Mouse (Mus musculus): ENCODE results near the gene En1. TPM values are rescaled to one million over a fixed set of nuclear protein-coding genes. Genes with fewer than 3 reads are reported as not detected.

The En1 gene
- total and polyA plus RNA-seq, 2 experiments from 2014 or later = not detected

DNA sequence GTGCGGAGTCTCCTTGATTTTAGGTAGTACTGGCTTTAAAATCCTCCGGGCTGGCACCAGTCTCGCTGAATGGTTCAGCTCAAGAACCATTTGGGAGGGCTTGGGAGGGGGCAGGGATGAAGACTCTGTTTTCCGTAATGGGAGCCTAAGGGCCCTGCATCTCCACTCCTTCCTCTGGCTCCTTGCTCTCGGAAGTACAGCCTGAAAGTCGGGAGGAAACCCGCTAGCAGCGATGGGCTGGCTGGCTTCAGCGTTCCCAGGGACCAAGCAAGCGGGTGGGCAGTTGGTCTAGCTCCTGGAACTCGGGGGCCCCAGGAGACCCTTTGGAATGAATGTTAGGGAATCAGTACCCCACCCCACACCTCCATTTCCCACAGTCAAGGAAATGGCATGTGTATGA, 4.9 kb upstream of the En1 start:
- 0 out of 2 replicates have a peak, but pooled peaks cover 4% of the 10 kb centered on the region for H3K4me1 ChIP-seq (ENCODE audit: control insufficient read depth, insufficient read depth)
- no peak overlapping the region for H3K9ac ChIP-seq (replicated peaks; ENCODE audit: low read depth, low read length)
- 4% methylated on average over 11 of the region's 11 CpGs for WGBS
- no peak overlapping the region for H3K4me3 ChIP-seq (ENCODE audit: low read depth, low read length)
- no peaks in the 10 kb centered on the region for H3K9me3 ChIP-seq (replicated peaks; ENCODE audit: control insufficient read depth, low read length)
- ATAC-seq (ENCODE audit: insufficient read depth, low read depth) = no peak
- no peaks in the 10 kb centered on the region for H3K36me3 ChIP-seq (replicated peaks; ENCODE audit: control insufficient read depth, insufficient read depth, low read length)
- no peak for DNase-seq (ENCODE audit: low spot score)
- 0 out of 2 replicates have a peak overlapping the region, but pooled peaks have one; percentile 40 for H3K4me2 ChIP-seq (ENCODE audit: low read depth, low read length)
- H3K27ac ChIP-seq (ENCODE audit: low read depth) = no peak overlapping the region
- H3K27me3 ChIP-seq (ENCODE audit: control insufficient read depth, insufficient read depth, low read length) = peaks cover 100% of the 10 kb centered on the region
- no peak for TF ChIP-seq CTCF (IDR thresholded peaks at IDR 0.05; ENCODE audit: low read depth)
- TF ChIP-seq EP300 (IDR thresholded peaks at IDR 0.05; ENCODE audit: low read depth) = no peak

DNA sequence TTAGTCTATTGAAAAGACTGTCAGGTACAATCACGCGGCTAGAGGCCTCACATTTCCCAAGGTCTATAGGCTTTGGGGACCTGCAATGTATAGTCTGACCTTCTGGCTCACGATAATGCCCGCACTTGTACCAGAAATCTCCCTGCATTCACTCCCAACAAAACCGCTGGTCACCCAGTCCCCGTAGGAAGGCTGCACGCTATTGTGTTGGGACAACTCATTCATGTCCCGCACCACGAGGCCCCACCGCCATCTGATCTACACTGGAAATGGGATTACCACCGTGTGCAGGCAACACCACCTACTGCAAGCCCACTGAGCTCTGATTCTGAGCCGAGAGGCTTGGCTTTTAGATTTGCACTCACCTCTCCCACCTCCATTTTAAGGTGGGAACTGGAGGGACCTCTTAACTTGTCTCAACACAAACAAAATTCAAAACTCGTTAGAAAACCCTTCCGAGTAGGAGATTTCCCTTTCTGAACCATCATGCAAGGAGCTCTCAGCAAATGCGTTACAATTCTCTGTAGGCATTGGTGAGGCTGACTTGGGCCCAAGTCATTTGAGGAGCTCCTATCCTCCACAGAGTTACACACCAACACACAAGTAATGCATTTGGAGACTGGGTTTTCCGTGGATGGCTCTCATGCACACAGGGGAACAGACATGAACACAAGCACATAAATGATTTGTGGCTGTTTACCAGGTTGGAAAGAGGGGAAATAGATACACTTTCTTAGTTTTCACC, 3.9 kb upstream of the En1 start:
- no peak overlapping the region for H3K9ac ChIP-seq (replicated peaks; ENCODE audit: low read depth, low read length)
- H3K4me1 ChIP-seq (ENCODE audit: control insufficient read depth, insufficient read depth) = peaks cover 11% of the 10 kb centered on the region; the same call in 1 of the 2 replicates
- H3K4me3 ChIP-seq (ENCODE audit: low read depth, low read length) = no peak overlapping the region
- TF ChIP-seq EP300 (IDR thresholded peaks at IDR 0.05; ENCODE audit: low read depth) (no peak), CTCF (IDR thresholded peaks at IDR 0.05; ENCODE audit: low read depth) (no peak)
- no peaks in the 10 kb centered on the region for H3K9me3 ChIP-seq (replicated peaks; ENCODE audit: control insufficient read depth, low read length)
- no peak overlapping the region for H3K4me2 ChIP-seq (ENCODE audit: low read depth, low read length)
- no peaks in the 10 kb centered on the region for H3K36me3 ChIP-seq (replicated peaks; ENCODE audit: control insufficient read depth, insufficient read depth, low read length)
- peaks cover 100% of the 10 kb centered on the region for H3K27me3 ChIP-seq (ENCODE audit: control insufficient read depth, insufficient read depth, low read length)
- DNase-seq (ENCODE audit: low spot score) (no peak), ATAC-seq (ENCODE audit: insufficient read depth, low read depth) (no peak)
- H3K27ac ChIP-seq (ENCODE audit: low read depth) = no peak overlapping the region
- WGBS = 5% methylated on average over 16 of the region's 16 CpGs

DNA sequence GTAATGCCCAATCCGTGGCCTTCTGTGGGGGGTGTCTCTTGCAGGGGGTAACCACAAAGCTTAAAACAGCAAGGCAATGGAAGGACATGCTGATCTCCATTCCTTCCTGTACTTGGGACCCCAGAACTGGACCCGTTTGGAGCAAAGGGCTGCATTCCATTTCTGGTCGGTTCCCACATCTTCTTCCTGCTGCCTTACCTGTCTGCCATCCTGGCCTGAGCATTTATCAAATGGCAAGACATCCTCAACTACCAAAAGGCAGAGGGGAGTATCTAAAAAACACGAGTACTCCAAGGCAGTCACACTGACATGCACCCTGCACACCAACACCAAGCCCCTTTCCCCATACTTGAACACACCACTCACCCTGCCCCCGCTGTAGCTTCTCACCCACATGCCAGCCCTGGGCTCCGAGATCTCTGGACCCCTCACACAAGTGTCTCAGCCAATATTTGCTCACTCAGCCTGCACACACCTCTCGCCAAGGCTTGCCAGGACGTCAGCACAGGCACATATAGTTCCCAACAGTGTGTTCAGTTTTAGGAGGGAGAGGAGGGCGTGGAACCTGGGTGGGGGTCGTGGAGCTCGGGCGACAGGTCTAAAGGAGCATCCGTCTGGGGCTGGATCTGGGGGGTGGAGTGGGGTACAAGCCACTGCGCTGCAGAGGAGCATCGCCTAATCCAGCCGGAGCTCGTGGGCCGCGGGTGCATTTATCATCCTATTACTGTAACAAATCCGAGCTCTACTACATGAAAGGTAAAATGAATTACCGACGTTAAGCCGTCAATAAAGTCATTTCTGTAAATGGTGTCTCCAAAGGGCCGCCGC, 2.7 kb upstream of the En1 start:
- no peaks in the 10 kb centered on the region for H3K36me3 ChIP-seq (replicated peaks; ENCODE audit: control insufficient read depth, insufficient read depth, low read length)
- H3K9me3 ChIP-seq (replicated peaks; ENCODE audit: control insufficient read depth, low read length) = no peaks in the 10 kb centered on the region
- peaks cover 100% of the 10 kb centered on the region for H3K27me3 ChIP-seq (ENCODE audit: control insufficient read depth, insufficient read depth, low read length)
- H3K4me3 ChIP-seq (ENCODE audit: low read depth, low read length) = no peak overlapping the region
- ATAC-seq (ENCODE audit: insufficient read depth, low read depth) (no peak), DNase-seq (ENCODE audit: low spot score) (no peak)
- WGBS = 2% methylated on average over 25 of the region's 25 CpGs
- no peak overlapping the region for H3K4me2 ChIP-seq (ENCODE audit: low read depth, low read length)
- H3K9ac ChIP-seq (replicated peaks; ENCODE audit: low read depth, low read length) = no peak overlapping the region
- TF ChIP-seq EP300 (IDR thresholded peaks at IDR 0.05; ENCODE audit: low read depth) (no peak), CTCF (IDR thresholded peaks at IDR 0.05; ENCODE audit: low read depth) (no peak)
- H3K27ac ChIP-seq (ENCODE audit: low read depth) = no peak overlapping the region
- H3K4me1 ChIP-seq (ENCODE audit: control insufficient read depth, insufficient read depth) = peaks cover 13% of the 10 kb centered on the region; the same call in 1 of the 2 replicates

DNA sequence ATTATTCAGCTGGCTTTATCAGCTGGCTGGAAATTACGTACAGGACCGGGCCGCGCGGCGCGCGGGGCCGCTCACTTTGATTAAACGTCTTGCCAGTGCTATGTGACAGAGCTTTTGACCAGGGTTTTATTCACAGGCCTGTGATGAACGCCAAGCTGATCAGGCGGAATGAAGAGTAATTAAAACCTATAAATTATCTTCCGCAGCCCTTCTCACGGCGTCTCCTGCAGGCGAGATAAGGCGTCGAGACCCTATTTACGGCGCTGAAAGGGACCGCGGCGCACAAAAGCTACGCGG, 2.1 kb upstream of the En1 start:
- WGBS = 2% methylated on average over 25 of the region's 25 CpGs
- Histone ChIP-seq H3K9me3 (replicated peaks; ENCODE audit: control insufficient read depth, low read length) (no peaks in the 10 kb centered on the region), H3K9ac (replicated peaks; ENCODE audit: low read depth, low read length) (no peak overlapping the region), H3K36me3 (replicated peaks; ENCODE audit: control insufficient read depth, insufficient read depth, low read length) (no peaks in the 10 kb centered on the region), H3K27ac (ENCODE audit: low read depth) (no peak overlapping the region), H3K4me3 (ENCODE audit: low read depth, low read length) (no peak overlapping the region), H3K4me1 (ENCODE audit: control insufficient read depth, insufficient read depth) (peaks cover 13% of the 10 kb centered on the region; the same call in 1 of the 2 replicates), H3K4me2 (ENCODE audit: low read depth, low read length) (no peak overlapping the region), H3K27me3 (ENCODE audit: control insufficient read depth, insufficient read depth, low read length) (peaks cover 100% of the 10 kb centered on the region)
- no peak for ATAC-seq (ENCODE audit: insufficient read depth, low read depth)
- DNase-seq (ENCODE audit: low spot score) = no peak
- TF ChIP-seq EP300 (IDR thresholded peaks at IDR 0.05; ENCODE audit: low read depth) (no peak), CTCF (IDR thresholded peaks at IDR 0.05; ENCODE audit: low read depth) (no peak)

DNA sequence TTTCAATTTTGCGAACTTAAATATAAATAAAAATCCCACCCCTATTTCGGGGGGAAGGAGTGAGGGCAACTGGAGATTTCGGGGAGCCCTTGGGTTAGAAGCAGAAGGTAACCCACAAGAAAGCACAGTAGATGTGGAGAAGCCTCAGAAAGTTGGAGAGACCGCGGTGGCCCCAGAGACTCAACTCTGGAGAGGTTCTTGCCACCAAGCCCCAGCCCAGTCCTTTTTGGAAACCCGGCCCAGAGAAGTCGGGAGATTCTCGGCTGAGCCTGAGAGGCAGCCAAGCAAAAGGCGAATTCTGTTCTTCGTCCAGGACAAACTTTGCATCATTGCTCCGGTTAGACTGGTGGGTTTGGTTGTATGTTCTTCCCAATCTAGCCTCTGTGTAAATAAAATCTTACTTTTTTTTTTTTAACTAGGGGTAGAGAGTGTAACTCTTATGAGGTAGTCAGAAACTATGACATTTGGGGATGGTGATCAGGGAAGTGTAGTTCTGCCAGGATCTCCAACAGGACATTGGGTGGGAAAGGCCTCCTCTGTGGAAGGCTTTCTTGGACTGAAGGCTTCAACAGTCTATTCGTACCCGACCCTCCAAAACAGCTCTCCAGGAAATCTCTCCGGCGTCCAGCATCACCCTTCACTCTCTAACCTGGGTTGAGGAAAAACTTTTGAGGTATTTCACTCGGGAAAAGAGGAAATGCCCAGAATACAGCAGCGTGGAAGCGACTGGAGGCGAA, 1.5 kb upstream of the En1 start:
- peaks cover 100% of the 10 kb centered on the region for H3K27me3 ChIP-seq (ENCODE audit: control insufficient read depth, insufficient read depth, low read length)
- no peak for DNase-seq (ENCODE audit: low spot score)
- H3K36me3 ChIP-seq (replicated peaks; ENCODE audit: control insufficient read depth, insufficient read depth, low read length) = no peaks in the 10 kb centered on the region
- no peaks in the 10 kb centered on the region for H3K9me3 ChIP-seq (replicated peaks; ENCODE audit: control insufficient read depth, low read length)
- ATAC-seq (ENCODE audit: insufficient read depth, low read depth) = no peak
- H3K4me1 ChIP-seq (ENCODE audit: control insufficient read depth, insufficient read depth) = peaks cover 13% of the 10 kb centered on the region; the same call in 1 of the 2 replicates
- TF ChIP-seq CTCF (IDR thresholded peaks at IDR 0.05; ENCODE audit: low read depth) (no peak), EP300 (IDR thresholded peaks at IDR 0.05; ENCODE audit: low read depth) (no peak)
- no peak overlapping the region for H3K9ac ChIP-seq (replicated peaks; ENCODE audit: low read depth, low read length)
- no peak overlapping the region for H3K4me3 ChIP-seq (ENCODE audit: low read depth, low read length)
- H3K27ac ChIP-seq (ENCODE audit: low read depth) = no peak overlapping the region
- no peak overlapping the region for H3K4me2 ChIP-seq (ENCODE audit: low read depth, low read length)
- 4% methylated on average over 19 of the region's 19 CpGs for WGBS

Data from heart, postnatal 0 days (tissue).